Mouse (Mus musculus) liver, embryonic 13.5 days (tissue): Measurements from ENCODE around the gene Il10. TPM values are rescaled to one million over a fixed set of nuclear protein-coding genes. Genes with fewer than 3 reads are reported as not detected.

Source experiments
- ATAC-seq: fragments of 200-750 bp; cut with Nextera tagmentation; 2 replicates; pipeline ENCODE4 v1.8.0; 2017; ENCODE audit warnings: low read depth, mild to moderate bottlenecking, moderate number of reproducible peaks, moderate library complexity
- DNase-seq: peaks from one replicate; pipeline ENCODE4 v3.0.0; 2022
- H3K27ac ChIP-seq: fragments of 300-500 bp; sonication (generic); 2 replicates; pipeline ENCODE4 v1.5.1; 2015; ENCODE audit warnings: moderate library complexity, mild to moderate bottlenecking, inconsistent platforms
- H3K27me3 ChIP-seq: fragments of 300-500 bp; sonication (generic); 2 replicates; pipeline ENCODE4 v1.6.1; 2015; ENCODE audit warnings: mild to moderate bottlenecking, inconsistent platforms
- H3K36me3 ChIP-seq: fragments of 300-500 bp; sonication (generic); 2 replicates; pipeline ENCODE4 v1.6.1; 2015; ENCODE audit warnings: mild to moderate bottlenecking, inconsistent platforms
- H3K4me1 ChIP-seq: fragments of 300-500 bp; sonication (generic); replicated peaks from 2 replicates; pipeline ENCODE4 v1.6.1; 2015; ENCODE audit warnings: inconsistent platforms
- H3K4me2 ChIP-seq: fragments of 300-500 bp; sonication (generic); 2 replicates; pipeline ENCODE4 v1.6.1; 2015; ENCODE audit warnings: inconsistent platforms, mild to moderate bottlenecking, moderate library complexity
- H3K4me3 ChIP-seq: fragments of 300-500 bp; sonication (generic); replicated peaks from 2 replicates; pipeline ENCODE4 v1.5.1; 2015; ENCODE audit warnings: mild to moderate bottlenecking, inconsistent platforms
- H3K9ac ChIP-seq: fragments of 300-500 bp; sonication (generic); 2 replicates; pipeline ENCODE4 v1.6.1; 2015; ENCODE audit warnings: mild to moderate bottlenecking, inconsistent platforms
- H3K9me3 ChIP-seq: fragments of 300-500 bp; sonication (generic); replicated peaks from 2 replicates; pipeline ENCODE4 v1.6.1; 2016; ENCODE audit warnings: inconsistent platforms
- WGBS: fragments of 180-500 bp; shearing (Covaris S2); methylation state at CpG from one replicate; pipeline ENCODE4 v1.1.7; 2015; ENCODE audit not compliant: insufficient replicate concordance; 5-methylcytosine and 5-hydroxymethylcytosine counted together
- polyA plus RNA-seq: library from polyadenylated mRNA; unstranded; fragments of >200 nt; fragmentation: Nextera tagmentation; extraction: Ambion mirVana; gene quantifications from 2 replicates; pipeline ENCODE4 v1.2.1, GENCODE M21; 2015

Gene Il10
- polyA plus RNA-seq, 1 experiment from 2014 or later = not detected

DNA sequence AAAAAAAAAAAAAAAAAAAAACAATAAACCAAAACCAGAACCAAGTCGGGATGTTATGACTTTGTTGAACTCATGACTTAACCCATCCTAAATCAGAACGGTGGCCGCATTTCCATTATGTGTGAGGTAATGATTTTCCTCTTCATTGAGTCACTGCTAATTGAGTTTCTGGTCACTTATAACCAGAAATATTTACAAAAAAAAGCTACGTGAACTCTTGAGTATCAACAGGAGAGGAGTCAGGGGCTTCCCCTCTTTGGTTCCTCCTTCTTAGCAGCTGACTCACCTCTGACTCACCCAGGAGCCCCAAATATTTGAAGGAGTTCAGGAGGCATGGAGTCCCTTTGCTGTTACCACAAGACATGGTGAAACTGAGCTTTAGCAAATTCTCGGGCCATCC is 18.4 kb downstream of the Il10 start:
- DNase-seq = no peak
- 72% methylated on average over 5 of the region's 5 CpGs for WGBS

GRCm38 (mm10) chr1:131038415-131039017 is 18.9 kb downstream of the Il10 start:
- no peaks in the 10 kb centered on the region for H3K36me3 ChIP-seq
- H3K27me3 ChIP-seq = no peaks in the 10 kb centered on the region
- no peaks in the 10 kb centered on the region for H3K4me1 ChIP-seq
- no peak overlapping the region for H3K9ac ChIP-seq
- no peak for DNase-seq
- H3K9me3 ChIP-seq = no peaks in the 10 kb centered on the region
- no peak overlapping the region for H3K27ac ChIP-seq
- H3K4me3 ChIP-seq = no peak overlapping the region
- WGBS = 73% methylated on average over 10 of the region's 10 CpGs
- ATAC-seq = no peak
- H3K4me2 ChIP-seq = no peak overlapping the region

More for the DNA sequence above, 18.4 kb downstream of the Il10 start:
- no peaks in the 10 kb centered on the region for H3K4me1 ChIP-seq
- no peak for ATAC-seq
- no peak overlapping the region for H3K4me3 ChIP-seq
- H3K27ac ChIP-seq = no peak overlapping the region
- no peaks in the 10 kb centered on the region for H3K36me3 ChIP-seq
- no peaks in the 10 kb centered on the region for H3K27me3 ChIP-seq
- H3K4me2 ChIP-seq = no peak overlapping the region
- H3K9ac ChIP-seq = no peak overlapping the region
- H3K9me3 ChIP-seq = no peaks in the 10 kb centered on the region

GRCm38 (mm10) chr1:131039479-131039878 is 19.8 kb downstream of the Il10 start:
- Histone ChIP-seq H3K27ac (no peak overlapping the region), H3K9me3 (no peaks in the 10 kb centered on the region), H3K4me3 (no peak overlapping the region), H3K27me3 (no peaks in the 10 kb centered on the region), H3K9ac (no peak overlapping the region), H3K4me2 (no peak overlapping the region), H3K4me1 (no peaks in the 10 kb centered on the region), H3K36me3 (no peaks in the 10 kb centered on the region)
- ATAC-seq (no peak), DNase-seq (no peak)
- WGBS = 65% methylated on average over 5 of the region's 5 CpGs

DNA sequence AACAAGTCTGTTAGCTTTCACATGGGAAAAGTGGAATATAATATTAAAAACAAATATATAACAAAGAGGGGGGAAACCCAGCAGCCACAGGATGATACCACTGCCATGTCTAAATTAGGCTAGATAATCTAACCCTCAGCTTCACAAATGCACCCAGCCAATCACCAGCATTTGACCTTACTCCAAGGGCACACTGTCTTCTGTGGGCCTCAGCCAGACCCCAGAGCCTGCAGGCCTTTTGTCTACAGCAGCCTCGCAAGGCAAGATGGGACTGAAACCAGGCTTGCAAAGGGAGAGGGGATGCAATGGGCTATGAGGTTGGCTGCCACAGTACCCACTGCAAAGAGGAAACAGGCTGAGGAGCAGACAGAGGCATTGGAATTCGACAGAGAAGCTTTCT is 22.6 kb downstream of the Il10 start:
- no peaks in the 10 kb centered on the region for H3K9me3 ChIP-seq
- no peak overlapping the region for H3K27ac ChIP-seq
- no peak overlapping the region for H3K4me2 ChIP-seq
- H3K4me3 ChIP-seq = no peak overlapping the region
- H3K9ac ChIP-seq = no peak overlapping the region
- ATAC-seq (no peak), DNase-seq (no peak)
- H3K36me3 ChIP-seq = no peaks in the 10 kb centered on the region
- no peaks in the 10 kb centered on the region for H3K4me1 ChIP-seq
- WGBS = 53% methylated on average over 2 of the region's 2 CpGs
- H3K27me3 ChIP-seq = no peaks in the 10 kb centered on the region

DNA sequence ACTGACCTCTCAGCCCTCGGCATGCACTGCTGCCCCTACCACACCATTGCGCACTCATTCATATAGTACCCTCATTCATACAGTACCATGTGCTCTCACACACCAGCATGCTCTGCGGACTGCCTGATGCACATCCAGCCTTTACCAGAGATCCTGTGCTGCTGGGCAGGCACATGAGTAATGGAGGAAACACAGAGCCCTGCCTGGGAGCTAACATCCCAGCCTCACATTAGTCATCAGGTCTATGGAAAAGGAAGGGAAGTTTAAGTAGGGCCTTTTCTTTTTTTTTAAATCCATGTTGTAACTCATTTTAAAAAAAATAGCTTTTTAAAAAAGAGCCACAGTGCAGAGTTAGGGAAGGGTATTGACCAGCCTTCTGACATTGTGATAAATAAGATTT is 23.1 kb downstream of the Il10 start:
- Histone ChIP-seq H3K4me2 (no peak overlapping the region), H3K9ac (no peak overlapping the region), H3K4me1 (no peaks in the 10 kb centered on the region), H3K4me3 (no peak overlapping the region), H3K27me3 (no peaks in the 10 kb centered on the region), H3K9me3 (no peaks in the 10 kb centered on the region), H3K27ac (no peak overlapping the region), H3K36me3 (no peaks in the 10 kb centered on the region)
- 72% methylated on average over 3 of the region's 3 CpGs for WGBS
- DNase-seq (no peak), ATAC-seq (no peak)

GRCm38 (mm10) chr1:131043636-131044035 is 24.0 kb downstream of the Il10 start:
- H3K27me3 ChIP-seq = no peaks in the 10 kb centered on the region
- no peak overlapping the region for H3K4me3 ChIP-seq
- no peaks in the 10 kb centered on the region for H3K4me1 ChIP-seq
- DNase-seq (no peak), ATAC-seq (no peak)
- H3K4me2 ChIP-seq = no peak overlapping the region
- 73% methylated on average over 4 of the region's 4 CpGs for WGBS
- H3K9ac ChIP-seq = no peak overlapping the region
- no peaks in the 10 kb centered on the region for H3K36me3 ChIP-seq
- H3K27ac ChIP-seq = no peak overlapping the region
- H3K9me3 ChIP-seq = no peaks in the 10 kb centered on the region

DNA sequence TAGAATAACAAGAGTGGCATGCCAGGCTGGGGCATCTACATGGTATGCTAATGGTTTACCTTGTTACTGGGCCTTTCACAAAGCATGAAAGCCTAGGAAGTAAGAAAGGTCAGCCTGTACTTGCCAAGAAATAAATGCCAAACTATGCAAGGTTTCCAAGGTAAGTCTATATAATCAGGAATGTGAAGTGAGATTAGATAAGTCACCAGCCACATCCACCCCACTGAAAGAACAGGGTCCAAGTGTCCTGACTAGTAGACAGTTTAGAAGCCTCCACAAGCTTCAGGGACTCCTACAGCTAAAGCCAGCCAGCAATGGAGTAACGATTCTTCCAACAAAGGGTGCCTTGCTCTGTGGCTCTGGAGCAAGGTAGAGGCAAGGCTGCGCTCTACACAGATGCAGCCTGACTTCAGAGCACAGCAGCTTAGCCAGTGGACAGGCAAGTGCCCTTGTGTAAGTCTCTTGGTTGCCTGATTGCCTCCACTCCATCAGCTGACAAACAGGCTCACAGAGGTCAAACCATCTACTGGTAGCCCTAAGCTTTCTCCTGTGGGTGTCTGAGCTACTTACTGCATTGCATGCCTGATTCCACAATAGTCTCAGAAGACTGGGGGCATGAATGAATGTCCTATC is 26.2 kb downstream of the Il10 start:
- H3K4me3 ChIP-seq = no peak overlapping the region
- H3K9ac ChIP-seq = no peak overlapping the region
- no peaks in the 10 kb centered on the region for H3K27me3 ChIP-seq
- WGBS = 70% methylated on average over 2 of the region's 2 CpGs
- no peaks in the 10 kb centered on the region; the same call in 1 of the 2 replicates for H3K4me1 ChIP-seq
- H3K9me3 ChIP-seq = no peaks in the 10 kb centered on the region
- H3K4me2 ChIP-seq = no peak overlapping the region
- ATAC-seq (no peak), DNase-seq (no peak)
- no peak overlapping the region for H3K27ac ChIP-seq
- H3K36me3 ChIP-seq = no peaks in the 10 kb centered on the region

DNA sequence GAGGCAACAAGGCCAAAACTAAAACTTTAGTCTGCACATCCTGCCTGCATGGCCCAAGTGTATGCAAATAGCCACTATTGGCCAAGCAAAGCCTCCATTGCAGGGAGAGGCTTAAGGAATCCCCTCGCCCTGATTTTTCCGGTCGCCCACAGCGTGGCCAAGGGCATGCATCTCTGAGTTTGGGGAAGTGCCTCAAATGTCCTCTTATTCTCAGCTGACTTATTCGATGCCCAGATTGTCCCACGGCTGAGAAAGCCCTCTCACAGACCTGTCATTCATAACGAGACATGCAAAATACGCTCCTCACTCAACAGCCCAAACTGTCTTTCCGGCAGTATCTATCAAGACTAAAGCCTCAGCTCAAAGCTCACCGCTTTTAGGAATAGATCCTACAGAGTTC is 27.0 kb downstream of the Il10 start:
- DNase-seq (no peak), ATAC-seq (no peak)
- Histone ChIP-seq H3K36me3 (no peaks in the 10 kb centered on the region), H3K4me1 (peaks cover 7% of the 10 kb centered on the region; the same call in 1 of the 2 replicates), H3K9ac (no peak overlapping the region; the same call in 1 of the 2 replicates), H3K9me3 (no peaks in the 10 kb centered on the region), H3K4me3 (no peak overlapping the region), H3K27ac (no peak overlapping the region), H3K4me2 (no peak overlapping the region), H3K27me3 (no peaks in the 10 kb centered on the region)
- WGBS = 69% methylated on average over 10 of the region's 10 CpGs

DNA sequence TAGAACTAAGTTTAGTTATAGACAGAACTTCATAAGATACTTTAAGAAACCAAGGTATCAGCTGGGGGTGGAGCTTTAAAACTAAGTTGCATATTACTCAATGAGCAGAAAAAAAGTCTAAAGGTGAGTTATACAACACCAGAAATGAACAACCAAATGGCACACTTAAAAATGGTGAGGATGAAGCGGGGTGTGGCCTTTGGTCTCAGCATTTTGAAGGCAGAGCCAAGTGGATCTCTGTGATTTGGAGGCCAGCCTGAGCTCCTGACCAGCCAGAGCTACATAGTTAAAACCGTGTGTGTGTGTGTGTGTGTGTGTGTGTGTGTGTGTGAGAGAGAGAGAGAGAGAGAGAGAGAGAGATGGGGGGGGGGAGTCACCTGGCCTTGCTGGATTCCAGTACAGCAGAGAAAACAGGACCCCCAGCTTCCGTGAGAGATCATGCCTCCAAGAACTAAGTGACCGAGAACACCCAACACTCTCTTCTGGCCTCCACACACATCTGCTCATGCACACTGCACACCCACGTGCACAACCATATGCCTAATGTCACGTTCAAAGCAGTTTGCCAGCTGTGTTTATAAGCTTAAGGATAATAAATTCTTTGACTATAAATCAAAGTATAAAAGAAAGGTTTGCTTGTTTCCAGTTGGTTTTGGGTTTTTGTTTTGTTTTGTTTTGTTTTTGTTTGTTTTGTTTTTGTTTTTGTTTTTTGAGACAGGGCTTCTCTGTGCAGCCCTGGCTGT is 28.6 kb downstream of the Il10 start:
- ATAC-seq (no peak), DNase-seq (no peak)
- 65% methylated on average over 6 of the region's 6 CpGs for WGBS
- no peak overlapping the region for H3K4me2 ChIP-seq
- H3K9me3 ChIP-seq = no peaks in the 10 kb centered on the region
- no peaks in the 10 kb centered on the region for H3K27me3 ChIP-seq
- H3K36me3 ChIP-seq = no peaks in the 10 kb centered on the region; the same call in 1 of the 2 replicates
- no peak overlapping the region for H3K4me3 ChIP-seq
- H3K4me1 ChIP-seq = peaks cover 9% of the 10 kb centered on the region
- H3K9ac ChIP-seq = no peak overlapping the region
- no peak overlapping the region for H3K27ac ChIP-seq

GRCm38 (mm10) chr1:131048946-131049345 is 29.3 kb downstream of the Il10 start:
- H3K9me3 ChIP-seq = no peaks in the 10 kb centered on the region
- H3K36me3 ChIP-seq = peaks cover 3% of the 10 kb centered on the region; the same call in 1 of the 2 replicates
- no peak overlapping the region for H3K4me3 ChIP-seq
- H3K9ac ChIP-seq = no peak overlapping the region
- H3K4me2 ChIP-seq = no peak overlapping the region
- no peaks in the 10 kb centered on the region for H3K27me3 ChIP-seq
- DNase-seq (no peak), ATAC-seq (no peak)
- WGBS = 72% methylated on average over 8 of the region's 8 CpGs
- H3K27ac ChIP-seq = no peak overlapping the region
- peaks cover 11% of the 10 kb centered on the region for H3K4me1 ChIP-seq

GRCm38 (mm10) chr1:131049361-131049806 is 29.7 kb downstream of the Il10 start:
- ATAC-seq (no peak), DNase-seq (no peak)
- Histone ChIP-seq H3K4me2 (no peak overlapping the region), H3K36me3 (peaks cover 7% of the 10 kb centered on the region; the same call in 1 of the 2 replicates), H3K4me3 (no peak overlapping the region), H3K27me3 (no peaks in the 10 kb centered on the region), H3K4me1 (peaks cover 11% of the 10 kb centered on the region), H3K9ac (no peak overlapping the region), H3K27ac (no peak overlapping the region), H3K9me3 (no peaks in the 10 kb centered on the region)
- 71% methylated on average over 5 of the region's 5 CpGs for WGBS
